Mouse (Mus musculus) forebrain, embryonic 11.5 days (tissue): ENCODE results near the gene Dnm2. TPM values are rescaled to one million over a fixed set of nuclear protein-coding genes. Genes with fewer than 3 reads are reported as not detected.
"Not testable (repeated sequence)": the region's sequence is repeated elsewhere in the genome, so short reads cannot be mapped to it uniquely, and the experiment has no call there.

Source experiments
- ATAC-seq: fragments of 200-750 bp; cut with Nextera tagmentation; replicated peaks from 2 replicates; pipeline ENCODE4 v1.8.0; 2017; ENCODE audit warnings: moderate TSS enrichment; ENCODE audit not compliant: low FRiP score
- DNase-seq: peaks from one replicate; pipeline ENCODE4 v3.0.0-alpha.2; 2017; ENCODE audit warnings: low spot score
- H3K27ac ChIP-seq: fragments of 300-500 bp; sonication (generic); 2 replicates; pipeline ENCODE4 v1.5.1; 2014; ENCODE audit warnings: low read depth, low read length
- H3K27me3 ChIP-seq: fragments of 300-500 bp; sonication (generic); 2 replicates; pipeline ENCODE4 v1.6.1; 2014; ENCODE audit warnings: mild to moderate bottlenecking, low read length, mixed read lengths; ENCODE audit not compliant: control insufficient read depth, insufficient read depth
- H3K36me3 ChIP-seq: fragments of 300-500 bp; sonication (generic); 2 replicates; pipeline ENCODE4 v1.6.1; 2014; ENCODE audit warnings: mild to moderate bottlenecking, low read length, moderate library complexity, mixed read lengths; ENCODE audit not compliant: control insufficient read depth, insufficient read depth
- H3K4me1 ChIP-seq: fragments of 300-500 bp; sonication (generic); replicated peaks from 2 replicates; pipeline ENCODE4 v1.6.1; 2014; ENCODE audit warnings: low read length, mixed read lengths; ENCODE audit not compliant: control insufficient read depth, insufficient read depth
- H3K4me2 ChIP-seq: fragments of 300-500 bp; sonication (generic); 2 replicates; pipeline ENCODE4 v1.6.1; 2014; ENCODE audit warnings: low read depth, mild to moderate bottlenecking, low read length, moderate library complexity, mixed read lengths; ENCODE audit not compliant: severe bottlenecking
- H3K4me3 ChIP-seq: fragments of 300-500 bp; sonication (generic); 2 replicates; pipeline ENCODE4 v1.5.1; 2014; ENCODE audit warnings: low read depth, low read length
- H3K9ac ChIP-seq: fragments of 300-500 bp; sonication (generic); 2 replicates; pipeline ENCODE4 v1.6.1; 2014; ENCODE audit warnings: low read length
- H3K9me3 ChIP-seq: fragments of 300-500 bp; sonication (generic); 2 replicates; pipeline ENCODE4 v1.6.1; 2016; ENCODE audit warnings: low read length, mixed read lengths; ENCODE audit not compliant: control insufficient read depth
- WGBS: fragments of 180-500 bp; shearing (Covaris S2); extraction: QIAGEN DNeasy Blood & Tissue Kit; methylation state at CpG from one replicate; pipeline ENCODE4 v1.1.7; 2014; 5-methylcytosine and 5-hydroxymethylcytosine counted together
- polyA plus RNA-seq: library from polyadenylated mRNA; unstranded; fragments of >200 nt; fragmentation: Nextera tagmentation; extraction: Ambion mirVana; gene quantifications from 2 replicates; pipeline ENCODE4 v1.2.1, GENCODE M21; 2014

The Dnm2 gene
- polyA plus RNA-seq, 1 experiment from 2014 or later, result 74.0 TPM

DNA sequence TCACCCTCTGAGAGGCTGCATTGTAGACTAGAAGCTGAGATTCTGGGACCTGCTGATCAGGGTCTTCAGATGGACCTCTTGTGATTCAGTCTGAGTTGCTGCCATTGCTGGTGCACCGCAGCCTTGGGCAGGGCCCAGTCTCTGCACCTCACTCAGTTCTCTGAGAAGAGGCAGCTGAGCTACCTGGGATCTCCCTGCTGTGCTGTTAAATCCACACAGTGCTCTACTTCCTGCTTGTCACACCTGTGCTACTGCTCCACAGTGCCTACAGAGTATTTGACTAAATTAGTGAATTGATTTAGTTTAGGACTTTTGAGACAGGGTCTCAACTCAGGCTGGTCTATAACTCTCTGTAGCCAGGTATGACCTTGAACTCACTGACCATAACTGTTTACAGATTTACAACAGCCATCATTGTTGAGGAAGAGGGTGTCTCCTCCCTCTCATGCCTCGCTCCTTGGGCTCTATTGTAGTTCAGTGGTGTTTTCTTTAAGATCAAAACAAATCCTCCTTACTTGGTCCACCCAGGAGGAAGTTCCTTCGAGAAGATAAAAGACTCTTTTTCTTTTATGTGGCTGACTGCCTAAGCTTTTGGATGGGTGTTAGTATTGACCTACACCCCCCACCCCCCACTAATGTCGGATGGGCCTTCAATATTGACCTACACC lies 30.5 kb downstream of the Dnm2 start:
- H3K4me1 ChIP-seq, result no peaks in the 10 kb centered on the region
- 64% methylated on average over 4 of the region's 4 CpGs for WGBS
- H3K27me3 ChIP-seq, result no peaks in the 10 kb centered on the region
- H3K4me2 ChIP-seq, result no peak overlapping the region
- ATAC-seq, result no peak
- H3K9me3 ChIP-seq, result no peaks in the 10 kb centered on the region
- no peaks in the 10 kb centered on the region for H3K36me3 ChIP-seq
- DNase-seq, result no peak
- H3K4me3 ChIP-seq, result no peak overlapping the region
- H3K27ac ChIP-seq, result no peak overlapping the region
- no peak overlapping the region for H3K9ac ChIP-seq

- no peak for ATAC-seq
- H3K27ac ChIP-seq, result no peak overlapping the region
- H3K4me3 ChIP-seq, result no peak overlapping the region
- DNase-seq, result no peak
- H3K36me3 ChIP-seq, result no peaks in the 10 kb centered on the region
- no peaks in the 10 kb centered on the region for H3K4me1 ChIP-seq
- WGBS, result 89% methylated on average over 7 of the region's 7 CpGs
- H3K4me2 ChIP-seq, result no peak overlapping the region
- no peak overlapping the region for H3K9ac ChIP-seq
- H3K27me3 ChIP-seq, result no peaks in the 10 kb centered on the region
- H3K9me3 ChIP-seq, result no peaks in the 10 kb centered on the region
Observed at GRCm38 (mm10) chr9:21456246-21456929, 31.7 kb downstream of the Dnm2 start.

DNA sequence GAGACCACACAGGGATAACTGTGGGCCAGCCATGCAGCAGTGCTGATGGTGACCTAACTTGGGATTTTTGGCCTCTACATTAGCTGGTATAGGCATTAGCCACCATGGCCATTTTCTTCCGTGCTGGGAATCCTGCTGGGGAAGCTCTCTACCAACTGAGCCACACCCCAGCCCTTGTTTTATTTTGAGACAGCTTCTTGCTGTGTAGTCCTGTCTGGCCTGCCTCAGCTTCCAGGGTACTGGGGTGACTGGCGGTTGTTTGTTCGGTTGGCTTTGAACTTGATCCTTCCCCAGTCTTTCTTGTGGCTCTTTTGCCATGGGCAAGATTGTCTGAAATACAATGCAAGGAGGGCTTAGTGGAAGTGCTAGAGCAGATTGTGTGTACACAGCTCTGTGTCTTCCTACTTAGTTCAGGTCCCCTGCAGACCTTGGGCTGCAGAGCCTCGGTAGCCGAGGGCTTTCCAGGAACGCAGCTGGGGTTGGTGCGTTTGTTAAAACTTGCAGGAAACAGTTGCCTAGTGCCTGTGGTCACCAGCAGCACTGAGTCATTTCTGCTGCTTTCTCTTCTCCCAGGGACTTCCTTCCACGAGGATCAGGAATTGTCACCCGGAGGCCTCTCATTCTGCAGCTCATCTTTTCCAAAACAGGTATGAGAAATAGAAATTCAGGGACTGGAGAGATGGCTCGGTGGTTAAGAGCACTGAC lies 32.4 kb downstream of the Dnm2 start:
- Histone ChIP-seq H3K4me1 (no peaks in the 10 kb centered on the region), H3K27ac (no peak overlapping the region), H3K9me3 (no peaks in the 10 kb centered on the region), H3K27me3 (no peaks in the 10 kb centered on the region), H3K4me3 (no peak overlapping the region), H3K36me3 (no peaks in the 10 kb centered on the region), H3K9ac (no peak overlapping the region), H3K4me2 (no peak overlapping the region)
- ATAC-seq, result no peak
- 86% methylated on average over 10 of the region's 10 CpGs for WGBS
- no peak for DNase-seq

DNA sequence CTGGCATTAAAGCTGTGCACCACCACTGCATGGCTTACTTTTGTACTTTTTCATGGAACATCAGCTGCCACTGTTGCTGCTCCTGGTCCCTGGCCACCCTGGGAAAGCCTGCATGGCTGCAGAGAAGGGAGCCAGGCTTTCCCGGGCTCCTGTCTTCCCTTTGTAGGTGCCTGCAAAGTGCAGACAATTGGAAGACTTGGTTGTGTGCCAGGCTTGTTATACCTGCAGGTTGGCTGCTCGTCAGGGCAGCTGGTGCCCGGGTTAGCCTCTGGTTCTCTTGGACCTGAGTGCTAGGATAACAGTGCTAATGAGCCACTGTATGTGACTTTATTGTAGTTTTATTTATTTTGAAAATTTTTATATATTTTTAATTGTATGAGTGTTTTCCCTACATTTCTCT lies 34.1 kb downstream of the Dnm2 start:
- Histone ChIP-seq H3K4me3 (no peak overlapping the region), H3K9me3 (no peaks in the 10 kb centered on the region), H3K27me3 (no peaks in the 10 kb centered on the region), H3K4me1 (no peaks in the 10 kb centered on the region), H3K36me3 (no peaks in the 10 kb centered on the region), H3K4me2 (no peak overlapping the region), H3K27ac (no peak overlapping the region), H3K9ac (no peak overlapping the region)
- ATAC-seq (no peak), DNase-seq (no peak)
- 86% methylated on average over 3 of the region's 3 CpGs for WGBS

DNA sequence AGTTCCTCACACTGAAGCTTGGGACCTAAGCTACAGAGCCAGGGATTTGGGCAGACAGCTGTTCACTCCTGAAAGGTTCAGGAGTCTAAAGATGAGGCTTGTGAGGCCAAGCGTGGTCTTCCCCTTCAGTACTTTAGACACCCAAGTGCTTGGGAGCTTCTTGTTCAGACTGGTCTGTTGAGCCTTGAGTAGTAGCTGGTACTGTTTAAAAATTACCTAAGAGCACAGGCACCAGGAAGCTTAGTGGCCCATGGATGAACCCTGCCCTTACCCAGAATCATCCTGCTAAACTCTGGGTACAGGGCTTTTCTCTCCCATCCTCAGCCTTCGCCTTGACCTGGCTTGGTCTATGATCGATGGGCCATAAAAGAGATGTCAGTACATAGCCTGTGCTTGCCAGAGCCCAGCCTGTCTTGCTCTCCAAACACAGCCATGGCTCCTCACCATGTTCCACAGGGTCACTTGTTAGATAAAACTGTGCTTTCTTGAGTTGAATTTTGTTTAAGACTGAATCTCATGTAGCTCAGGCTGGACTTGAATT lies 35.8 kb downstream of the Dnm2 start:
- 90% methylated on average over 3 of the region's 3 CpGs for WGBS
- Histone ChIP-seq H3K4me1 (no peaks in the 10 kb centered on the region), H3K27ac (no peak overlapping the region), H3K9me3 (no peaks in the 10 kb centered on the region), H3K4me3 (no peak overlapping the region), H3K4me2 (no peak overlapping the region), H3K36me3 (no peaks in the 10 kb centered on the region), H3K9ac (no peak overlapping the region), H3K27me3 (no peaks in the 10 kb centered on the region)
- ATAC-seq (no peak), DNase-seq (no peak)

DNA sequence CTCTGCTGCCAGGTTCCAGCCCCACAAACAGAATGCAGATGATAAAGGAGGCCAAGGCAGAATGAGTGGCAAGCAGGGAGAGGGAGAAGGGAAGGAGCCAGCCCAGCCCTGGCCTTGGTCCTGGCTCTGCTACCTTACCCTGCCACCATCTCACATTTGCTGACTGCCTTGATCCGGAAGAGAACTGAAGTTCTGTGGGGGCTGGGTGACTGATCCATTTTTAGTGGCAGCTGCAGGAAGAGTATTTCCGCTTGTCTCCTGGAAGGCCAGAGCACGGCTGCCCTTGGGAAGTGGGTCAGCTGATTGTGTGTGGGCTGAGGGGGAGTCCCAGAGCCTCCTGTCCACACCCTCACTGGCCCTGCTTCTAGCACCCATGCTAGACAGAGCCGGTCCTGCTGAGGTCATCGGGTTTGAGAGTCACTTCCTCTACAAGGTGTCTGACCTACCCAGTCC lies 38.5 kb downstream of the Dnm2 start:
- Histone ChIP-seq H3K9me3 (no peaks in the 10 kb centered on the region), H3K4me1 (no peaks in the 10 kb centered on the region), H3K9ac (no peak overlapping the region), H3K27me3 (no peaks in the 10 kb centered on the region), H3K36me3 (no peaks in the 10 kb centered on the region; the same call in 1 of the 2 replicates), H3K4me2 (no peak overlapping the region), H3K4me3 (no peak overlapping the region), H3K27ac (no peak overlapping the region)
- ATAC-seq (no peak), DNase-seq (no peak)
- 82% methylated on average over 5 of the region's 5 CpGs for WGBS

GRCm38 (mm10) chr9:21463766-21464564 lies 39.3 kb downstream of the Dnm2 start:
- no peaks in the 10 kb centered on the region for H3K4me1 ChIP-seq
- no peaks in the 10 kb centered on the region; the same call in 1 of the 2 replicates for H3K36me3 ChIP-seq
- DNase-seq, result no peak
- no peaks in the 10 kb centered on the region for H3K9me3 ChIP-seq
- no peak overlapping the region for H3K9ac ChIP-seq
- no peaks in the 10 kb centered on the region for H3K27me3 ChIP-seq
- no peak for ATAC-seq
- H3K27ac ChIP-seq, result no peak overlapping the region
- H3K4me3 ChIP-seq, result no peak overlapping the region
- 97% methylated on average over 3 of the region's 3 CpGs for WGBS
- H3K4me2 ChIP-seq, result no peak overlapping the region

- H3K36me3 ChIP-seq, DNase-seq, H3K9ac ChIP-seq, H3K9me3 ChIP-seq, H3K27me3 ChIP-seq, ATAC-seq, H3K4me3 ChIP-seq, H3K27ac ChIP-seq, H3K4me1 ChIP-seq, H3K4me2 ChIP-seq: not testable (repeated sequence)
- WGBS, result 90% methylated on average over 7 of the region's 7 CpGs
Observed at GRCm38 (mm10) chr9:21464565-21464928, 39.8 kb downstream of the Dnm2 start.
